Mouse (Mus musculus): Measurements from ENCODE around the gene Ube2s. TPM values are rescaled to one million over a fixed set of nuclear protein-coding genes. Genes with fewer than 3 reads are reported as not detected.
A peak's percentile ranks its signal among the peaks of the same experiment; 100 is the strongest.

Gene Ube2s
- polyA plus RNA-seq, 1 experiment from 2014 or later = 372 TPM

- no peak within 1 kb of the TSS for H3K4me3 ChIP-seq (ENCODE audit: low read length)
- 65% methylated on average over 5 of the region's 5 CpGs for WGBS
- ATAC-seq (ENCODE audit: low read depth) = no peak
- H3K27me3 ChIP-seq (ENCODE audit: control insufficient read depth, insufficient read depth, low read depth, low read length) = peaks cover 12% of the 10 kb centered on the region
- H3K27ac ChIP-seq (ENCODE audit: low read length) = no peak within 1 kb of the TSS
- no peak within 1 kb of the TSS for H3K4me2 ChIP-seq (ENCODE audit: low read depth, low read length)
- H3K4me1 ChIP-seq (replicated peaks; ENCODE audit: control insufficient read depth, insufficient read depth, low read length) = no peaks in the 10 kb centered on the region
- no peaks in the 10 kb centered on the region for H3K9me3 ChIP-seq (ENCODE audit: control insufficient read depth, low read length)
- no peak within 1 kb of the TSS for H3K9ac ChIP-seq (ENCODE audit: low read length)
- H3K36me3 ChIP-seq (ENCODE audit: control insufficient read depth, insufficient read depth, low read length) = no peaks in the 10 kb centered on the region
Measured at GRCm38 (mm10) chr7:4771202-4771601, 41.2 kb downstream of the Ube2s start, which contains the start of gene Fam71e2. Fam71e2 (minus strand) TSS chr7:4771302.

GRCm38 (mm10) chr7:4764946-4765710, 47.3 kb downstream of the Ube2s start:
- H3K36me3 ChIP-seq (ENCODE audit: control insufficient read depth, insufficient read depth, low read length) = no peaks in the 10 kb centered on the region
- no peaks in the 10 kb centered on the region for H3K4me1 ChIP-seq (replicated peaks; ENCODE audit: control insufficient read depth, insufficient read depth, low read length)
- no peak for ATAC-seq (ENCODE audit: low read depth)
- 20% methylated on average over 4 of the region's 4 CpGs for WGBS
- H3K4me3 ChIP-seq (ENCODE audit: low read length) = no peak overlapping the region
- no peak overlapping the region for H3K27ac ChIP-seq (ENCODE audit: low read length)
- H3K9me3 ChIP-seq (ENCODE audit: control insufficient read depth, low read length) = no peaks in the 10 kb centered on the region
- H3K9ac ChIP-seq (ENCODE audit: low read length) = no peak overlapping the region
- no peaks in the 10 kb centered on the region for H3K27me3 ChIP-seq (ENCODE audit: control insufficient read depth, insufficient read depth, low read depth, low read length)
- no peak overlapping the region for H3K4me2 ChIP-seq (ENCODE audit: low read depth, low read length)

- Histone ChIP-seq H3K9me3 (ENCODE audit: control insufficient read depth, low read length) (no peaks in the 10 kb centered on the region), H3K4me2 (ENCODE audit: low read depth, low read length) (no peak overlapping the region), H3K27me3 (ENCODE audit: control insufficient read depth, insufficient read depth, low read depth, low read length) (no peaks in the 10 kb centered on the region), H3K36me3 (ENCODE audit: control insufficient read depth, insufficient read depth, low read length) (no peaks in the 10 kb centered on the region), H3K9ac (ENCODE audit: low read length) (no peak overlapping the region), H3K4me1 (replicated peaks; ENCODE audit: control insufficient read depth, insufficient read depth, low read length) (no peaks in the 10 kb centered on the region), H3K27ac (ENCODE audit: low read length) (no peak overlapping the region), H3K4me3 (ENCODE audit: low read length) (no peak overlapping the region)
- ATAC-seq (ENCODE audit: low read depth) = no peak
- WGBS = 17% methylated on average over 1 of the region's 1 CpGs
Measured at GRCm38 (mm10) chr7:4759670-4760069, 52.7 kb downstream of the Ube2s start.

- Histone ChIP-seq H3K4me3 (ENCODE audit: low read length) (peak within 1 kb of the TSS; percentile 48), H3K27me3 (ENCODE audit: control insufficient read depth, insufficient read depth, low read depth, low read length) (no peaks in the 10 kb centered on the region), H3K27ac (ENCODE audit: low read length) (peak within 1 kb of the TSS; percentile 60), H3K4me2 (ENCODE audit: low read depth, low read length) (peak within 1 kb of the TSS; percentile 56), H3K36me3 (ENCODE audit: control insufficient read depth, insufficient read depth, low read length) (no peaks in the 10 kb centered on the region), H3K4me1 (replicated peaks; ENCODE audit: control insufficient read depth, insufficient read depth, low read length) (peaks cover 8% of the 10 kb centered on the region), H3K9me3 (ENCODE audit: control insufficient read depth, low read length) (no peaks in the 10 kb centered on the region), H3K9ac (ENCODE audit: low read length) (peak within 1 kb of the TSS; percentile 55)
- WGBS = 3% methylated on average over 24 of the region's 24 CpGs
- ATAC-seq (ENCODE audit: low read depth) = peak; percentile 96
Measured at GRCm38 (mm10) chr7:4752821-4753570, 59.4 kb downstream of the Ube2s start, which contains the start of gene Cox6b2. Cox6b2 (minus strand) TSS chr7:4753094.

- Histone ChIP-seq H3K36me3 (ENCODE audit: control insufficient read depth, insufficient read depth, low read length) (no peaks in the 10 kb centered on the region), H3K27me3 (ENCODE audit: control insufficient read depth, insufficient read depth, low read depth, low read length) (no peaks in the 10 kb centered on the region), H3K4me2 (ENCODE audit: low read depth, low read length) (peak overlapping the region; percentile 56), H3K9ac (ENCODE audit: low read length) (peak overlapping the region; percentile 33), H3K4me1 (replicated peaks; ENCODE audit: control insufficient read depth, insufficient read depth, low read length) (peaks cover 8% of the 10 kb centered on the region), H3K4me3 (ENCODE audit: low read length) (peak overlapping the region; percentile 48), H3K27ac (ENCODE audit: low read length) (peak overlapping the region; percentile 60; the same call in 1 of the 2 replicates), H3K9me3 (ENCODE audit: control insufficient read depth, low read length) (no peaks in the 10 kb centered on the region)
- ATAC-seq (ENCODE audit: low read depth) = peak; percentile 86
- 3% methylated on average over 30 of the region's 30 CpGs for WGBS
Measured at GRCm38 (mm10) chr7:4751971-4752820, 60.2 kb downstream of the Ube2s start.

GRCm38 (mm10) chr7:4749169-4749568, 63.2 kb downstream of the Ube2s start:
- WGBS = 77% methylated on average over 2 of the region's 2 CpGs
- H3K4me3 ChIP-seq (ENCODE audit: low read length) = no peak overlapping the region
- peaks cover 3% of the 10 kb centered on the region for H3K36me3 ChIP-seq (ENCODE audit: control insufficient read depth, insufficient read depth, low read length)
- H3K27me3 ChIP-seq (ENCODE audit: control insufficient read depth, insufficient read depth, low read depth, low read length) = no peaks in the 10 kb centered on the region
- H3K9me3 ChIP-seq (ENCODE audit: control insufficient read depth, low read length) = no peaks in the 10 kb centered on the region
- no peak overlapping the region for H3K4me2 ChIP-seq (ENCODE audit: low read depth, low read length)
- no peak for ATAC-seq (ENCODE audit: low read depth)
- H3K27ac ChIP-seq (ENCODE audit: low read length) = no peak overlapping the region
- H3K9ac ChIP-seq (ENCODE audit: low read length) = no peak overlapping the region
- peaks cover 8% of the 10 kb centered on the region for H3K4me1 ChIP-seq (replicated peaks; ENCODE audit: control insufficient read depth, insufficient read depth, low read length)

GRCm38 (mm10) chr7:4748321-4748720, 64.1 kb downstream of the Ube2s start:
- no peak for ATAC-seq (ENCODE audit: low read depth)
- Histone ChIP-seq H3K4me3 (ENCODE audit: low read length) (no peak overlapping the region), H3K27ac (ENCODE audit: low read length) (no peak overlapping the region), H3K4me1 (replicated peaks; ENCODE audit: control insufficient read depth, insufficient read depth, low read length) (peaks cover 8% of the 10 kb centered on the region), H3K9ac (ENCODE audit: low read length) (no peak overlapping the region), H3K27me3 (ENCODE audit: control insufficient read depth, insufficient read depth, low read depth, low read length) (no peaks in the 10 kb centered on the region), H3K4me2 (ENCODE audit: low read depth, low read length) (no peak overlapping the region), H3K9me3 (ENCODE audit: control insufficient read depth, low read length) (no peaks in the 10 kb centered on the region), H3K36me3 (ENCODE audit: control insufficient read depth, insufficient read depth, low read length) (peaks cover 3% of the 10 kb centered on the region)
- WGBS = 71% methylated on average over 4 of the region's 4 CpGs

- no peak overlapping the region for H3K4me3 ChIP-seq (ENCODE audit: low read length)
- 69% methylated on average over 9 of the region's 9 CpGs for WGBS
Measured at GRCm38 (mm10) chr7:4747156-4747899, 65.1 kb downstream of the Ube2s start.

More at GRCm38 (mm10) chr7:4747156-4747899, 65.1 kb downstream of the Ube2s start:
- no peak overlapping the region for H3K4me2 ChIP-seq (ENCODE audit: low read depth, low read length)
- H3K9ac ChIP-seq (ENCODE audit: low read length) = no peak overlapping the region
- H3K4me1 ChIP-seq (replicated peaks; ENCODE audit: control insufficient read depth, insufficient read depth, low read length) = peaks cover 6% of the 10 kb centered on the region
- H3K27ac ChIP-seq (ENCODE audit: low read length) = no peak overlapping the region
- ATAC-seq (ENCODE audit: low read depth) = no peak
- H3K27me3 ChIP-seq (ENCODE audit: control insufficient read depth, insufficient read depth, low read depth, low read length) = no peaks in the 10 kb centered on the region
- no peaks in the 10 kb centered on the region for H3K9me3 ChIP-seq (ENCODE audit: control insufficient read depth, low read length)
- H3K36me3 ChIP-seq (ENCODE audit: control insufficient read depth, insufficient read depth, low read length) = peaks cover 3% of the 10 kb centered on the region
